Mouse (Mus musculus) limb, embryonic 14.5 days (tissue): ENCODE data around the gene Aak1. TPM values are rescaled to one million over a fixed set of nuclear protein-coding genes. Genes with fewer than 3 reads are reported as not detected.

ENCODE experiments used
- ATAC-seq: fragments of 200-750 bp; cut with Nextera tagmentation; 2 replicates; pipeline ENCODE4 v1.8.0; 2017; ENCODE audit warnings: low read depth, moderate number of reproducible peaks, moderate TSS enrichment; ENCODE audit not compliant: low FRiP score
- DNase-seq: peaks from one replicate; pipeline ENCODE4 v3.0.0-alpha.2; 2015; ENCODE audit warnings: low spot score
- H3K27ac ChIP-seq: fragments of 300-500 bp; sonication (generic); replicated peaks from 2 replicates; pipeline ENCODE4 v1.5.1; 2014; ENCODE audit warnings: low read depth, mild to moderate bottlenecking, low read length, moderate library complexity, mixed read lengths
- H3K27me3 ChIP-seq: fragments of 300-500 bp; sonication (generic); 2 replicates; pipeline ENCODE4 v1.6.1; 2014; ENCODE audit warnings: low read length, mixed read lengths; ENCODE audit not compliant: control insufficient read depth, insufficient read depth
- H3K36me3 ChIP-seq: fragments of 300-500 bp; sonication (generic); 2 replicates; pipeline ENCODE4 v1.6.1; 2014; ENCODE audit warnings: mild to moderate bottlenecking, low read length, moderate library complexity, mixed read lengths; ENCODE audit not compliant: control insufficient read depth, insufficient read depth
- H3K4me1 ChIP-seq: fragments of 300-500 bp; sonication (generic); 2 replicates; pipeline ENCODE4 v1.6.1; 2014; ENCODE audit warnings: antibody characterized with exemption, low read length, mixed read lengths; ENCODE audit not compliant: control insufficient read depth, insufficient read depth
- H3K4me2 ChIP-seq: fragments of 300-500 bp; sonication (generic); replicated peaks from 2 replicates; pipeline ENCODE4 v1.6.1; 2014; ENCODE audit warnings: low read depth, mild to moderate bottlenecking, low read length, moderate library complexity; ENCODE audit not compliant: severe bottlenecking
- H3K4me3 ChIP-seq: fragments of 300-500 bp; sonication (generic); replicated peaks from 2 replicates; pipeline ENCODE4 v1.5.1; 2014; ENCODE audit warnings: low read length
- H3K9ac ChIP-seq: fragments of 300-500 bp; sonication (generic); 2 replicates; pipeline ENCODE4 v1.6.1; 2014; ENCODE audit warnings: mild to moderate bottlenecking, low read depth, low read length, moderate library complexity; ENCODE audit not compliant: severe bottlenecking
- H3K9me3 ChIP-seq: fragments of 300-500 bp; sonication (generic); 2 replicates; pipeline ENCODE4 v1.6.1; 2016; ENCODE audit warnings: low read length; ENCODE audit not compliant: control insufficient read depth
- POLR2A ChIP-seq: fragments of 200-500 bp; IDR thresholded peaks from 2 replicates; pipeline ENCODE4 v1.8.0; 2012; ENCODE audit warnings: inconsistent platforms, mild to moderate bottlenecking, moderate library complexity, borderline replicate concordance; ENCODE audit not compliant: insufficient read depth, insufficient read length; ENCODE audit errors: extremely low read depth
- WGBS: fragments of 180-500 bp; shearing (Covaris S2); extraction: QIAGEN DNeasy Blood & Tissue Kit; methylation state at CpG from one replicate; pipeline ENCODE4 v1.1.7; 2014; 5-methylcytosine and 5-hydroxymethylcytosine counted together
- polyA plus RNA-seq, 2 experiments: library from polyadenylated mRNA; depleted of rRNA in 1 of 2; stranded (reverse) in 1 of 2; unstranded in 1 of 2; fragments of >200 nt; fragmentation: Nextera tagmentation in 1 of 2; extraction: Ambion mirVana in 1 of 2; gene quantifications; 2 replicates each; pipeline versions ENCODE4 v1.2.1 to v1.2.3; 2012 to 2014

The Aak1 gene
- polyA plus RNA-seq (2012; rRNA removed): 24.7 and 27.4 TPM in 2 replicates
- polyA plus RNA-seq (2014; fragmentation: Nextera tagmentation; extraction: Ambion mirVana): 19.8 and 20.9 TPM in 2 replicates

DNA sequence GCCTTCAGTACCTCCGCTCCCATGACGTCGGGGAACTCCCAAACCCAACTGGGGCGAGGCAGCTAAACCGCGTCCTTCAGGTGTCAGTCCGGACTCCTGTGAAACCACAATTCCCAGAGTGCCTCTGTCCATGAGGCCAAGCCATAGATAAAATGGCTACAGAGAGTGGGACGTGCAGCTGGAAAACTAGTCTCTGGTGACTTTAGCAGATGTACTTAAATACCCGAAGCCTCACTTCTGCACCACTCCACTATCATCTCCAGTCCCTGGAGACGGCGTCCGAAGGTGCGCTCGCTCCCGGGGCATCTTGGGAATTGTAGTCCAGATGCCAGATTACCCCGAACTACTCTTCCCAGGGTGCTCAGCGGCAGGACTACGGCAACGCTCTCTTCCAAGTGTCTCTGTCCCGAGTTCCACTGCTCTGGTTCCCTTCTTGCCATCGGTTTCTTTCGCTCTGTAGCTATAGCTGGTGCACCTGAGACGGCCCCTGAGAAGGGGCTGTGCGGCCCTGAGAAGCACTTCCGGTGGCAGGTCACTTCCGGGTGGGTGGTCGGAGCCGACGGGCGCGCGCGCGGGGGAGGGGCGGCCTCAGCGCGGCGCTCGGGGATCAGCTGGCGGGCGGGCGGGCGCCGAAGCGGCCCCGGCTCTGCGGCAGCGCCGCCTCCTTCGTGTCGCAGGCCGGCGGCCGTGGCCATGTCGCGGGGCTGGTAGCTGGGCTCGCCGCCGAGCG, at the start of gene Aak1:
Aak1 (plus strand) TSS at position 603 of the 730 bp plus-strand sequence.
- peak within 1 kb of the TSS; percentile 54 for H3K4me2 ChIP-seq
- ATAC-seq (peak; percentile 95), DNase-seq (peak; percentile 89)
- H3K9ac ChIP-seq: peak within 1 kb of the TSS; percentile 79
- H3K27me3 ChIP-seq: no peaks in the 10 kb centered on the region
- peaks cover 6% of the 10 kb centered on the region; the same call in 1 of the 2 replicates for H3K36me3 ChIP-seq
- WGBS: under 1% methylated on average over 53 of the region's 60 CpGs
- no peak for TF ChIP-seq POLR2A
- H3K9me3 ChIP-seq: no peaks in the 10 kb centered on the region
- H3K4me3 ChIP-seq: peak within 1 kb of the TSS; percentile 92
- H3K27ac ChIP-seq: peak within 1 kb of the TSS; percentile 91
- peaks cover 23% of the 10 kb centered on the region for H3K4me1 ChIP-seq

DNA sequence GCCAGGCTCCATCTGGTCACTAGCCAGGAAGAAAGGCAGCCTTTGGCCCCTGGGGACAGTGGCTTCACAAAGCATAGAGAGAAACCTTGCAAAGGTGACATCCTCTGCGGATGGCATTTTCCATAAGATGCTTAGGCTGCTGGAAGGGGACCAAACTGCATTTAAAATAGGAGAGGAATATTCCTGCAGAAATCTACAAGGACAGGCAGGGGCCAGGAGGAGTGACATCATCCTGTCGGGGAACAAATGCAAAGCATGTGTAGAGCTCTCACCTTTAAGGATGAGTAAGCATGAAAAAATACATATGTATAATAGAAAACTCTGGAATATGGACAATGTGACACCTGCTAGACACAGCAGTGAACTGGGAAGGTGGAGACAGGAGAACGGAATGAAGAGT, 48.9 kb upstream of the Aak1 start:
- no peak overlapping the region for H3K9ac ChIP-seq
- no peak overlapping the region for H3K27ac ChIP-seq
- no peaks in the 10 kb centered on the region for H3K4me1 ChIP-seq
- H3K4me2 ChIP-seq: no peak overlapping the region
- DNase-seq (no peak), ATAC-seq (no peak)
- H3K9me3 ChIP-seq: no peaks in the 10 kb centered on the region
- WGBS: 90% methylated on average over 3 of the region's 3 CpGs
- no peak for TF ChIP-seq POLR2A
- H3K27me3 ChIP-seq: no peaks in the 10 kb centered on the region
- no peak overlapping the region for H3K4me3 ChIP-seq
- H3K36me3 ChIP-seq: no peaks in the 10 kb centered on the region

DNA sequence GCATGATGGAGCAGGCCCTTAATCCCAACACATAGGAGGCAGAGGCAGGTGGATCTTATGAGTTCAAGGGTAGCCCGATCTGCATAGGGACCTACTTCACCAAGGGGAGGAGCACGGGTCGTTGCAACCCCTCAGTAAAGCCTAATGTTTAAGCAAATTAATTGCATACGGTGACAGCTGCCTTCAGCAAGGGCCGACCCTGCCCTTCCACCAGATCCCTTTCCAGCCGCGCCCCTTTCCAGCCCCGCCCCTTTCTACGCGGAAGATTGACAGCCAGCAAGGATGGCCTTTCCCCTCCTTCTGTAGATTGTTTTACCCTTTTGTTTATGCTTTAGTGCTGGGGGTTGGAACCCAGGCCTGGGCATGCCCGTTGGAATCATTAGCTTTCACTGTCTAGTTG, 47.9 kb upstream of the Aak1 start:
- Histone ChIP-seq H3K4me3 (no peak overlapping the region), H3K4me1 (no peaks in the 10 kb centered on the region), H3K9ac (no peak overlapping the region), H3K27me3 (no peaks in the 10 kb centered on the region), H3K36me3 (no peaks in the 10 kb centered on the region), H3K4me2 (no peak overlapping the region), H3K27ac (no peak overlapping the region), H3K9me3 (no peaks in the 10 kb centered on the region)
- DNase-seq: no peak
- 32% methylated on average over 11 of the region's 11 CpGs for WGBS
- ATAC-seq: no peak
- TF ChIP-seq POLR2A: no peak

DNA sequence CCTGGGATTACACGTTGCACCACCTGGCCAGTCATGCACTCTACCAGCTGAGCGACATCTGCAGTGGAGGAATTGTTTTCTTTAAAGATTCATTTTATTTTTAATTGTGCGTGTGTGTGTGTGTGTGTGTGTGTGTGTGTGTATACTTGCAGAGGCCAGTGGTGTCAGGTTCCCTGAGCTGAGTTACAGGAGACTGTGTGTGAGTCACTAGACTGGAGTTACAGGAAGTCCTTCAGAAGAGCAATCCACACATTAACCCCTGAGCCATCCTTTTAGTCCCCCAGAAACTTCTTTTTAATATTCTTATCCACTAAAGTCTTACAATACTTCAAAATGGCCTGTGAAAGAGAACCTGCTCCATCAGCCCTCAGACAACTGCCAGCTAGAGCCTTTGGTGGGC, 44.7 kb upstream of the Aak1 start:
- no peak overlapping the region for H3K4me2 ChIP-seq
- H3K9me3 ChIP-seq: no peaks in the 10 kb centered on the region
- H3K9ac ChIP-seq: no peak overlapping the region
- no peak for TF ChIP-seq POLR2A
- no peak overlapping the region for H3K27ac ChIP-seq
- H3K36me3 ChIP-seq: no peaks in the 10 kb centered on the region
- H3K27me3 ChIP-seq: no peaks in the 10 kb centered on the region
- 48% methylated on average over 3 of the region's 3 CpGs for WGBS
- no peaks in the 10 kb centered on the region for H3K4me1 ChIP-seq
- no peak for DNase-seq
- no peak for ATAC-seq
- H3K4me3 ChIP-seq: no peak overlapping the region

DNA sequence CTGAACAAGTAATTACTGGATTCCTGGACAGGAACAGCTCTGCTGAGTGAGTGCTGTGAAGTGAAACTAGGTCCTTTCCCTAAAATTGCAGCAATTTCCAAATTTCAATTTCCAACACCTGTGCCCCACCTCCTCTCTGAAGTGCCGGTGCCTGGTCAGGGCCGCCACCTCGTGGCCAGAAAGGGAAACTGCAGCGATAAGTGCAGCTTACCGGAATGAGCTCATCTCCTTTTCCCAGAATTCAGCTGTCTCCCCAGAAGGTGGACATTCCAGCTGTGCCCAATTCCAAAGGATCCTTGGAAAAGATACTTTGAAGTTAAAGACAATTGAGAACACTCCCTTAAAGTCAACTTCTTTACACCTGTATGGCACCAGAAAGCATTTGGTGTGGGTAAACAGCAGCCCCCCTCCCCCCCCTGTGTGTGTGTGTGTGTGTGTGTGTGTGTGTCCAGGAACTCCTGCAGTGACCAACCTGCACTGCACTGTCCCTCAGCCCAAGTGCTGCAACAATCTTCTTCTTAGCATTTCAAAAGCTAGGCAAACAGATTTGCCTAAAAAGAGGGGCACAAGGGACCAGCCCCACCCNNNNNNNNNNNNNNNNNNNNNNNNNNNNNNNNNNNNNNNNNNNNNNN, 42.7 kb upstream of the Aak1 start:
- H3K27me3 ChIP-seq: no peaks in the 10 kb centered on the region
- H3K36me3 ChIP-seq: no peaks in the 10 kb centered on the region
- no peak overlapping the region for H3K4me2 ChIP-seq
- no peaks in the 10 kb centered on the region for H3K9me3 ChIP-seq
- H3K4me1 ChIP-seq: no peaks in the 10 kb centered on the region
- WGBS: 2% methylated on average over 5 of the region's 5 CpGs
- no peak overlapping the region for H3K9ac ChIP-seq
- TF ChIP-seq POLR2A: no peak
- H3K27ac ChIP-seq: no peak overlapping the region
- ATAC-seq (peak; percentile 53; the same call in 1 of the 2 replicates), DNase-seq (peak; percentile 51)
- no peak overlapping the region for H3K4me3 ChIP-seq
